Mouse (Mus musculus) gastrocnemius, postnatal 10 days (tissue): ENCODE measurements at regions not wholly inside any gene's neighbourhood (a gene's known extent, or its start where the extent isn't known, plus 50 kb on each side); places are given as distances from the start of the nearest gene placed in this dataset.
"Not testable (repeated sequence)": the region's sequence is repeated elsewhere in the genome, so short reads cannot be mapped to it uniquely, and the experiment has no call there.

Experiments
- DNase-seq: peaks from one replicate; pipeline ENCODE4 v3.0.0; 2021; ENCODE audit warnings: mixed read lengths

- DNase-seq, result peak; percentile 6
These were observed 87.3 kb downstream of the Crisp4 start for GRCm38 (mm10) chr1:18058211-18058971.

GRCm38 (mm10) chr1:18057646-18058210 lies 88.0 kb downstream of the Crisp4 start:
- DNase-seq, result no peak

- DNase-seq, result not testable (repeated sequence)
These were observed 88.7 kb downstream of the Crisp4 start for GRCm38 (mm10) chr1:18057003-18057402.

- DNase-seq, result no peak
These were observed 115.5 kb downstream of the Crisp4 start for GRCm38 (mm10) chr1:18030226-18030625.

- DNase-seq, result not testable (repeated sequence)
These were observed 132.8 kb downstream of the Crisp4 start for GRCm38 (mm10) chr1:18012941-18013340.

- peak; percentile 3 for DNase-seq
These were observed 165.1 kb downstream of the Crisp4 start for GRCm38 (mm10) chr1:17980604-17981003.

GRCm38 (mm10) chr1:17978086-17978485 lies 167.6 kb downstream of the Crisp4 start:
- no peak for DNase-seq

GRCm38 (mm10) chr1:17956881-17957280 lies 188.8 kb downstream of the Crisp4 start:
- DNase-seq, result peak; percentile 3

GRCm38 (mm10) chr1:17932108-17932810 lies 213.4 kb downstream of the Crisp4 start:
- not testable (repeated sequence) for DNase-seq
